Mouse (Mus musculus) lung, embryonic 16.5 days (tissue): ENCODE results near the gene Fbxo30. TPM values are rescaled to one million over a fixed set of nuclear protein-coding genes. Genes with fewer than 3 reads are reported as not detected.
"Not testable (repeated sequence)": the region's sequence is repeated elsewhere in the genome, so short reads cannot be mapped to it uniquely, and the experiment has no call there.

Source experiments
- ATAC-seq: fragments of 200-750 bp; cut with Nextera tagmentation; 2 replicates; pipeline ENCODE4 v1.8.0; 2017; ENCODE audit warnings: low read depth, mild to moderate bottlenecking, moderate library complexity
- H3K27ac ChIP-seq: fragments of 300-500 bp; sonication (generic); 2 replicates; pipeline ENCODE4 v1.5.1; 2014; ENCODE audit warnings: mild to moderate bottlenecking, control low read depth, low read length
- H3K27me3 ChIP-seq: fragments of 300-500 bp; sonication (generic); 2 replicates; pipeline ENCODE4 v1.6.1; 2014; ENCODE audit warnings: low read depth, low read length, mixed read lengths; ENCODE audit not compliant: control insufficient read depth, insufficient read depth
- H3K36me3 ChIP-seq: fragments of 300-500 bp; sonication (generic); 2 replicates; pipeline ENCODE4 v1.6.1; 2014; ENCODE audit warnings: low read length; ENCODE audit not compliant: control insufficient read depth, insufficient read depth
- H3K4me1 ChIP-seq: fragments of 300-500 bp; sonication (generic); replicated peaks from 2 replicates; pipeline ENCODE4 v1.6.1; 2014; ENCODE audit warnings: low read length, mixed read lengths; ENCODE audit not compliant: control insufficient read depth, insufficient read depth
- H3K4me2 ChIP-seq: fragments of 300-500 bp; sonication (generic); 2 replicates; pipeline ENCODE4 v1.6.1; 2014; ENCODE audit warnings: low read depth, low read length, control low read depth
- H3K4me3 ChIP-seq: fragments of 300-500 bp; sonication (generic); 2 replicates; pipeline ENCODE4 v1.5.1; 2014; ENCODE audit warnings: mild to moderate bottlenecking, low read length, control low read depth
- H3K9ac ChIP-seq: fragments of 300-500 bp; sonication (generic); 2 replicates; pipeline ENCODE4 v1.6.1; 2014; ENCODE audit warnings: low read length, control low read depth
- H3K9me3 ChIP-seq: fragments of 300-500 bp; sonication (generic); 2 replicates; pipeline ENCODE4 v1.6.1; 2016; ENCODE audit warnings: low read length; ENCODE audit not compliant: control insufficient read depth
- WGBS: fragments of 180-500 bp; shearing (Covaris S2); extraction: QIAGEN DNeasy Blood & Tissue Kit; methylation state at CpG from one replicate; pipeline ENCODE4 v1.1.7; 2014; 5-methylcytosine and 5-hydroxymethylcytosine counted together
- polyA plus RNA-seq: library from polyadenylated mRNA; unstranded; fragments of >200 nt; fragmentation: Nextera tagmentation; extraction: Ambion mirVana; gene quantifications from 2 replicates; pipeline ENCODE4 v1.2.1, GENCODE M21; 2015

Gene Fbxo30
- polyA plus RNA-seq, 1 experiment from 2014 or later, result 34.8 TPM

DNA sequence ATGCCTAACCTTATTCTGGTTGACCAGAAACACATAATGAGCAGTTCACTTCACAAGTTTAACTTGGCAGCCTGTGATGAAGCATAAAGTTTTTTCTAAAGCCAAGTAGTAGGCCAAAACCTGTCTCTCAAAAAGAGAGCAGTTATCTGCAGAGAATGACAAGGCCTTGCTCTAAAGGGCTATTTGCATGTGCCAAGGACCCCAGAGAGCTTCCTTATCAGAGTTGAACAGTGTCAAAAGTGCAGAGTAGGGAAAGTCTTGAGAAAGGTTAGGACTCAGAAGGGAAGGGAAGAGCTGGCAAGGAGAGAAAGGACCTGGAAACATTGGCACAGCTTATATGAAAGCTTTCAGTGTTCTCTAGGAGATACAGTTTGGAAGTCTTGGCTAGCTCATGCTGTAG is 29.4 kb downstream of the Fbxo30 start:
- Histone ChIP-seq H3K27ac (no peak overlapping the region), H3K36me3 (no peaks in the 10 kb centered on the region), H3K27me3 (no peaks in the 10 kb centered on the region), H3K9ac (no peak overlapping the region), H3K4me3 (no peak overlapping the region), H3K4me1 (0 out of 2 replicates have a peak, but pooled peaks cover under 1% of the 10 kb centered on the region), H3K4me2 (no peak overlapping the region), H3K9me3 (no peaks in the 10 kb centered on the region; the same call in 1 of the 2 replicates)
- no peak for ATAC-seq

DNA sequence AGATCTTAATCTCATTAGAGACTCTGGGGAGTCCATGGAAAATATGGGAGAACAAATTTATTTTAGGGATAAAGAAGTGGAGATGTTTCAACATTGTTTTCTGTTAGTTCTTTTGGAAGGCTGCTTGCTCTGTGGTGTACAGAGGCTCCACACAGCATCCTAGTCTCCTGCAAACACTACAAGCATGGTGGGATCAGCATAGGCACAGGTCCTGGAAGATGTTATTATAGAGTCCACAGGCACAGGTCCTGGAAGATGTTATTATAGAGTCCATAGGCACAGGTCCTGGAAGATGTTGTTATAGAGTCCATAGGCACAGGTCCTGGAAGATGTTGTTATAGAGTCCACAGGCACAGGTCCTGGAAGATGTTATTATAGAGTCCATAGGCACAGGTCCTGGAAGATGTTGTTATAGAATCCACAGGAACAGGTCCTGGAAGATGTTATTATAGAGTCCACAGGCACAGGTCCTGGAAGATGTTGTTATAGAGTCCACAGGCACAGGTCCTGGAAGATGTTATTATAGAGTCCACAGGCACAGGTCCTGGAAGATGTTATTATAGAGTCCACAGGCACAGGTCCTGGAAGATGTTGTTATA is 36.8 kb downstream of the Fbxo30 start:
- not testable (repeated sequence) for H3K9ac ChIP-seq, H3K4me1 ChIP-seq, H3K36me3 ChIP-seq, H3K4me3 ChIP-seq, H3K9me3 ChIP-seq, ATAC-seq, H3K4me2 ChIP-seq, H3K27ac ChIP-seq, H3K27me3 ChIP-seq

DNA sequence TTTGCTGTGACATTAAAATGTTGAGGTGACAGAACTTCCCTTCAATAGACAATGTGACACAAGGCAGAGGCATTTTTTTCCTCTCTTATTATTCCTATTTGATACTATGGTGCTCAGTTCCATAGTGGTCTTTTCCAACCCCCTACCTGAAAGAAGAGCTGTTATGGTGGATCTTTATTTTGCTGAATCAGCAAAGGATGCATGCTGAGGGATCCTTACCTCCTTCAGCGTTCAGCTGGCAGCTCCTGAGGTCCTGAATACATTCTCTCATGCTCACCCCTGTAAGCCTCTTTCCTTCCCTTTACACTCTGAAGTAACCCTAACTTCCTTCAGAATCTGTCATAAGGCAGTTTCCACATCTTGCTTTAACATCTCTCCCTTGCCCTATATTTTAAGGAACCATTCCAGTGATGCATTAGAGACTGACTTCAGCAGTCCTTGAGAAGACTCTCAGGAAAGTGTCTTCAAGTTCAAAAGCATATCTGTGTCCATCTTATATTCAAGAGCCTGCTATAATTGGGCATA is 38.4 kb downstream of the Fbxo30 start:
- Histone ChIP-seq H3K27me3 (no peaks in the 10 kb centered on the region), H3K9me3 (no peaks in the 10 kb centered on the region), H3K4me1 (no peaks in the 10 kb centered on the region), H3K27ac (no peak overlapping the region), H3K36me3 (no peaks in the 10 kb centered on the region), H3K9ac (no peak overlapping the region), H3K4me3 (no peak overlapping the region), H3K4me2 (no peak overlapping the region)
- 63% methylated on average over 1 of the region's 1 CpGs for WGBS
- ATAC-seq, result no peak

DNA sequence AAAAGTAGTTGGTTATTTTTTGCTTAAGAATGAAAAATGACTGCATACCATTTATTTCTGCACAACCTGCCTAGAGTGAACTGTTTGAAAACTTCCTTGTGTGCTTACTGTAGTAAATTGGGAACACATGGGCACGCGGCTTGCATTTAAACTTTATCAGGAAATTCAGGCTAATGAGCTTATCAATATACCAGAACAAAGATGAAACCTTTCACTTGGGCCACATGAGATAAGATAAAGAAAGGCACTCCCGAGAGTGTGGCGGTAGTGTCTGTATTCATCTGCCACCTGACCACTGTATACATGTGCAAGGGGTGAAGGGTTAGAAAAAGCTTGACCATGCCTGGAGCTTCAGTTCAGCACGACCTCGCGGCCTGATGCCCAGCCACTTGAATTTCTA is 41.2 kb downstream of the Fbxo30 start:
- no peaks in the 10 kb centered on the region for H3K4me1 ChIP-seq
- H3K4me3 ChIP-seq, result no peak overlapping the region
- no peaks in the 10 kb centered on the region for H3K27me3 ChIP-seq
- no peak overlapping the region for H3K9ac ChIP-seq
- 48% methylated on average over 7 of the region's 7 CpGs for WGBS
- ATAC-seq, result no peak
- H3K36me3 ChIP-seq, result no peaks in the 10 kb centered on the region
- no peak overlapping the region for H3K4me2 ChIP-seq
- no peak overlapping the region for H3K27ac ChIP-seq
- H3K9me3 ChIP-seq, result no peaks in the 10 kb centered on the region

DNA sequence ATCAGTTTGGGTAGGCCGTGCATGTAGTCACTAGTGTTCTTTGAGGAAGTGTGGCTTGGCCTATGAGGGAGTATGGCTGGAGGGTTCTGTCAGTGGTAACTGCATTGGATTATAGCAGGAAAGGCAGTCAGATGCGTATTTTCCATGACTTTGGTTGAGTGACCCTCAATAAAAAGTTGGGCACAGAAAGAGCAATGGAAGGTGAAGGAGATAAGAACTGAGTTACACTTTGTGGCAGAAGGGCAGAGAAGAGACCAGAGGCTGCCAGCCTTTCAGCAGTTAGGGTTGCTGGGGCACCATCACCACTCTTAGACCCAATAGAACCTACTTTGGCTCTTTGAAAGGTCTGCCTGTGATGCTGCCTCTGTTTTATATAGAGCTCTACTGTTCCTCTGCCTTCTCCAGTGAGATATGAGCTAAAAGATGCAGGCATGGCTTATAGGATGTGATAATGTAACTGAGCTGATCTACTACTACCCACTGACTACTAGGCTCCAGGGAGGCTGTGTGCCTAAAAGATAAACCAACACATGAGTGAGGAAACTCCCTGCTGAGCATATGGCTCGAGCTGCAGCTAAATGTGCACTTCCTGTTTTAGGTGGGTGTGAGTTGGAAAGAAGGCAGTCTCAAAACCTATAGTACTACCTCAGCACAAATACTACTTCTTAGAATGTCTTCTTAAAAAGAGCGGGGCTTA is 42.2 kb downstream of the Fbxo30 start:
- Histone ChIP-seq H3K4me2 (no peak overlapping the region), H3K36me3 (no peaks in the 10 kb centered on the region), H3K4me3 (no peak overlapping the region), H3K4me1 (no peaks in the 10 kb centered on the region), H3K27ac (no peak overlapping the region), H3K9ac (no peak overlapping the region), H3K27me3 (no peaks in the 10 kb centered on the region), H3K9me3 (no peaks in the 10 kb centered on the region)
- ATAC-seq, result no peak
- 70% methylated on average over 4 of the region's 4 CpGs for WGBS

DNA sequence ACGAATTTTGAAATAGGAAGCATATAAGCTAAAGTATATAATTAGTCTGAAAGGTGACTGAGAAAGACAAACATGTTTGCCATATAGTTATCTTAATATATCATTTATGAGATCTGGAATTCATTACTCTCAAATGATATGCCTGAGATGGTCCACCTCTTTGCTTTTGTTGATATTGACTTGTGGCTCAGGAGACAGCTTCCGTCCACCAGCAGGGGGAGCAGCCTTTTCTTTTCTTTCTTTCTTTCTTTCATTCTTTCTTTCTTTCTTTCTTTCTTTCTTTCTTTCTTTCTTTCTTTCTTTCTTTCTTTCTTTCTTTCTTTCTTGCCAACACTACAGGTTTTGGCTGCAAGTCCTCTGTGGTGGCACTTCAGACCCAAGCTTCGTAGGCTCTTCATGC is 45.4 kb downstream of the Fbxo30 start:
- no peak for ATAC-seq
- no peaks in the 10 kb centered on the region for H3K4me1 ChIP-seq
- H3K4me2 ChIP-seq, result no peak overlapping the region
- no peaks in the 10 kb centered on the region for H3K27me3 ChIP-seq
- WGBS, result 89% methylated on average over 3 of the region's 3 CpGs
- H3K27ac ChIP-seq, result no peak overlapping the region
- H3K36me3 ChIP-seq, result no peaks in the 10 kb centered on the region
- no peak overlapping the region for H3K9ac ChIP-seq
- no peak overlapping the region for H3K4me3 ChIP-seq
- H3K9me3 ChIP-seq, result no peaks in the 10 kb centered on the region

DNA sequence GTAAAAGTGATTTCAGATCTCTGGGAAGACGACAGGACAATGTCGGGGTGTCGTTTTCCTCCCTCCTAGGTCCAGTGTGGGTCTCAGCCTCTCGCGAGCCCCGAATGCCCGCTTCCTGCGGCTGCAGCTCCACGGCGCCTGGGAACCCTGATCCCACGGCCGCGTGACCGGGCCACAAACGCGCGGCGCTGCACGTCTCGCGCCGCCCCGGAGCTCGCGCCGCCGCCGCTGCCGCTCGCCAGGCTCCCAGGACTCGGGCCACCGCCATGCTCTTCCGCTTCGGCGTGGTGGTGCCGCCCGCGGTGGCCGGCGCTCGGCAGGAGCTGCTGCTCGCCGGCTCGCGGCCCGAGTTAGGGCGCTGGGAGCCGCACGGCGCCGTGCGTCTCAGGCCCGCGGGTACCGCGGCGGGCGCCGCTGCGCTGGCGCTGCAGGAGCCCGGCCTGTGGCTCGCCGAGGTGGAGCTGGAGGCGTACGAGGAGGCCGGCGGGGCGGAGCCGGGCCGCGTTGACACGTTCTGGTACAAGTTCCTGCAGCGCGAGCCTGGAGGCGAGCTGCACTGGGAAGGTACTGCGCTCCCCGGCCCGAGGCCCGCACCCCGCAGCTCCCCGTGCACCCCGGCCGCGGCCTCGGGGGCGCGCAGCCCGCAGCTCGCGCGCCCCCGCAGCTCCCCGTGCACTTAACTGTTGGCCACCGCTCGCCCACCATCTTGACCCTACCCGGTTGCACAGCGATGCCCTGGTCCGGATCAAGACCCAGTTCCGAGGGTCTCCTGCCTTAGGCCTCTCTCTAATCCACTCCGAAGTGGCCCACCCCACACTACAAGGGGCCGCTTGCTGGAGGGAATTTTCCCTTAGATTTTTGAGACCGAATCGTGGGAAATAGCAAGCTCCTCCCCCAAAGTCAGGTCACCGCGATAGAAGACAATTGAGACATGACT is 62.3 kb downstream of the Fbxo30 start, which contains the start of gene Epm2a:
Gene Epm2a (plus strand): TSS at position 200 of the 937 bp plus-strand sequence.
- Histone ChIP-seq H3K9me3 (no peaks in the 10 kb centered on the region), H3K4me2 (peak within 1 kb of the TSS; percentile 83), H3K4me3 (peak within 1 kb of the TSS; percentile 69), H3K4me1 (peaks cover 2% of the 10 kb centered on the region; the same call in 1 of the 2 replicates), H3K9ac (peak within 1 kb of the TSS; percentile 95), H3K27me3 (no peaks in the 10 kb centered on the region), H3K36me3 (no peaks in the 10 kb centered on the region), H3K27ac (peak within 1 kb of the TSS; percentile 98)
- ATAC-seq, result peak; percentile 99
- WGBS, result under 1% methylated on average over 95 of the region's 106 CpGs

DNA sequence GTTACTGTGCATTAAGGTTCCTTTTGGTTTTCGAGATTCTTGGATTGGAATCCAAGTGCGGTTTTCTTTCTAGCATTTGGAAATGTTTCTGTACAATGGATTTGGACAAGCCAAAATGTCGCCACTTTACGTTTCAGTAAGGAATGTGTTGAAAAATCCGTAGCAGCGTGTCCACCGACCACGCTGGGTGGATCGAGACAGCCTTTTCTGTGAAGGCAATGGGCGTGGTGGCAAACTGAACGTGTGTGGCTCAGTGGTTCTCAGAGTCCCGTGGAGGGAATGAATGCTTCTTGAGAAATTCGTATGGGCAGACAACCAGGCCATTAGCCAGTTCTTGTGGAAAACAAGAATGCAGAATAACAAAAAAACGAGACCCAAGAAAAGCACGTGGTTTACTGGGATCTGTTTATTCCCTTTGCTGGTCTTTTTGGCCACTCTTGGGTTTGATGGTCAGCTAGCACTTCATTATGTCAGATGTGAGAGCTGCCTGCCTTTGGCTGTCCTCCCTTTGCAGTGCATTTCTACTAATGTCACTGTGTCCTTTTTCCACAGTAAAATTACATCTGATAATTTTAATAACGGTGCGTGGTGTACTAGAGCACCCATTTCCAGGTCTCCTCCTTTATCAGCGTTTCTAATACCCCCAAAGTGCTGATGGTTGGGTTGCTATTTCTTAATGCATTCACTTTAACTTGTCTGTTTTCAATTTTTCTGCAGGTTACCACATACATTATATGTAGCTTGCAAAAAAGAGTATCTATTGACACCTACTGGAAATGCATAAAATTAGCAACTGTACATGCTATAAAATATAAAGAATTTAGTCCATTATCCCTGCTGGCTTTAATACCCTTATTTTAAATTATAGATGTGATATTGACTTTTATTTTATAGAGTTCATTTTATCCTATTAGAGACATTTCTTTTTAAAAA is 63.7 kb downstream of the Fbxo30 start:
- Histone ChIP-seq H3K27me3 (no peaks in the 10 kb centered on the region), H3K9me3 (no peaks in the 10 kb centered on the region), H3K9ac (no peak overlapping the region), H3K4me3 (no peak overlapping the region), H3K36me3 (no peaks in the 10 kb centered on the region), H3K4me1 (peaks cover 2% of the 10 kb centered on the region; the same call in 1 of the 2 replicates), H3K27ac (0 out of 2 replicates have a peak overlapping the region, but pooled peaks have one; percentile 53), H3K4me2 (no peak overlapping the region)
- ATAC-seq, result no peak
- WGBS, result 68% methylated on average over 18 of the region's 18 CpGs
